Mouse (Mus musculus): Measurements from ENCODE around the gene Zfp113.
A peak's percentile ranks its signal among the peaks of the same experiment; 100 is the strongest.

DNA sequence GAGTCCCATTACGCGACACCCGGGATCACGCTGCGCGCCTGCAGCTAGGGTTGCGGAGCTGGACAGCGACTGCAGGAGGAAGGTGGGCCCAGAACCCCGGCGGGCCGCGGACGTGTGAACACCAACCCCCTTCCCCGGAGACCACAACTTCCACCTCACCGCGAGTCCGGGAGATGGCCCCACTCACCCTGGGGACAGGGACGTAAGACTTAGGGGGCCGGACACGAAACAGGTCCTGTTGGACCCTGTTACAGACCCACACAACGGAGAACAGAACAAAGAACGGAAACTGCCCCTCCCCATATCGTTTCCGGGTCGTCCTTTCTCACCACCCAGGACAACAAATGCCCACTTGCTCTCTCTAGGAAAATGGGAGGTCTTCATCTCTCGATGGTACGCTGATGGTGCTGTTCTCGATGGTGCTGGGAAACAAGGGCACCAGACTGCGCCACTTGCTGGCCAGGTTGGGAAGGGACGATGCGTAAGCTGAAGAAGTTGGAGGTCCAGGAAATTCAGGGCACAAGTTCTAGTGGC is at the start of gene Zfp113:
- TF ChIP-seq CTCF (IDR thresholded peaks at IDR 0.05; ENCODE audit: low read depth, low read length) (peak; percentile 67), POLR2AphosphoS5 (IDR thresholded peaks at IDR 0.05; ENCODE audit: insufficient replicate concordance, low read depth, low read length) (no peak), GATA1 (IDR thresholded peaks at IDR 0.05; ENCODE audit: borderline replicate concordance, low read length) (no peak)

All from G1E (cell line).